Mouse (Mus musculus): ENCODE data around the gene Max. TPM values are rescaled to one million over a fixed set of nuclear protein-coding genes. Genes with fewer than 3 reads are reported as not detected.

Max gene
- polyA plus RNA-seq, 1 experiment from 2014 or later = 15.2 TPM

DNA sequence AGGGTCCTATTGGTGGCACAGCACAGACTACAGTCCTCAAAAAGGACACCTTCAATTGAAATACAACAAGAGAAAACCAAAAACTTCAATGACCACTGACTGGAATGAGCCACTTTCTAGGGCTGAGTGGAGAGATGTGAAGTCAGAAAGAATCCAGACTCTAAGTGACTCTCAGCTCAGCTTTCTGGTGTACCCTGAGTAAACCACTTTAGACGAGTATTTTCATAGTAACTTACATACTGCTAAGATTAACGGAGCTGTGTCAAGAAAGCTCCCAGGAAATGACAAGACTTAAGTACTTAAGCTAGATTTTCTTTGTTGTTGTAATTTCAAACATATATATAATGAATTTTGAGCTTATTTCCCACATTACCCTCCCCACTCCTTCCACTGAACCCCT, 13.8 kb downstream of the Max start:
- H3K36me3 ChIP-seq (ENCODE audit: insufficient read depth, low read length) = peaks cover 55% of the 10 kb centered on the region
- ATAC-seq (replicated peaks; ENCODE audit: low FRiP score, low read depth) (no peak), DNase-seq (ENCODE audit: low spot score) (no peak)
- H3K27me3 ChIP-seq (ENCODE audit: insufficient read depth, low read length) = no peaks in the 10 kb centered on the region
- H3K4me1 ChIP-seq (replicated peaks; ENCODE audit: insufficient read depth, low read length) = no peaks in the 10 kb centered on the region
- WGBS = 94% methylated on average over 2 of the region's 2 CpGs
- no peak for TF ChIP-seq CTCF (IDR thresholded peaks at IDR 0.05; ENCODE audit: low read depth)
- no peaks in the 10 kb centered on the region for H3K9me3 ChIP-seq (replicated peaks; ENCODE audit: low read length)
- H3K9ac ChIP-seq (ENCODE audit: low read depth, low read length) = no peak overlapping the region
- no peak overlapping the region for H3K4me3 ChIP-seq (replicated peaks; ENCODE audit: low read depth, low read length)
- H3K4me2 ChIP-seq (ENCODE audit: low read length) = no peak overlapping the region
- no peak overlapping the region for H3K27ac ChIP-seq

DNA sequence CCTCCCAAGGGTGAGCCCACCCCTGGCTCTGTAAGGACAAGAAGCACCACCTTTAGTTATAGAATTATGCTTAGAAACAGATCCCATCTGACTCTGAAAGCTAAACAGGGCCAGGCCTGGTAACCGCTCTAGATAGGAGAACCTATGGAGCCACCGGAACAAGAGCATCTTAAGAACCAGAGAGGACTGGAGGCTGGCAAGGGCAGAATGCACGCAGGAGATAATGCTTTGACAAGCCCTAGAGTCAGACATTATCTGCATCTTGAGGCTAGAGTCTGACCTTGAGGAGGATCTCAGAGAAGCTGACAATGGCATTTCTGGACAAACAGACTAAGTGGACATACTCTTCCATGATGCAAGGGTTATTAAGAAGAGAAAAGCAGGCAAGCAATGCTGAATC, 14.5 kb downstream of the Max start:
- Histone ChIP-seq H3K4me3 (replicated peaks; ENCODE audit: low read depth, low read length) (no peak overlapping the region), H3K9ac (ENCODE audit: low read depth, low read length) (no peak overlapping the region), H3K27ac (no peak overlapping the region), H3K4me2 (ENCODE audit: low read length) (no peak overlapping the region), H3K36me3 (ENCODE audit: insufficient read depth, low read length) (peaks cover 59% of the 10 kb centered on the region), H3K9me3 (replicated peaks; ENCODE audit: low read length) (no peaks in the 10 kb centered on the region), H3K4me1 (replicated peaks; ENCODE audit: insufficient read depth, low read length) (no peaks in the 10 kb centered on the region), H3K27me3 (ENCODE audit: insufficient read depth, low read length) (no peaks in the 10 kb centered on the region)
- no peak for ATAC-seq (replicated peaks; ENCODE audit: low FRiP score, low read depth)
- TF ChIP-seq CTCF (IDR thresholded peaks at IDR 0.05; ENCODE audit: low read depth) = no peak
- WGBS = 98% methylated on average over 3 of the region's 3 CpGs
- no peak for DNase-seq (ENCODE audit: low spot score)

DNA sequence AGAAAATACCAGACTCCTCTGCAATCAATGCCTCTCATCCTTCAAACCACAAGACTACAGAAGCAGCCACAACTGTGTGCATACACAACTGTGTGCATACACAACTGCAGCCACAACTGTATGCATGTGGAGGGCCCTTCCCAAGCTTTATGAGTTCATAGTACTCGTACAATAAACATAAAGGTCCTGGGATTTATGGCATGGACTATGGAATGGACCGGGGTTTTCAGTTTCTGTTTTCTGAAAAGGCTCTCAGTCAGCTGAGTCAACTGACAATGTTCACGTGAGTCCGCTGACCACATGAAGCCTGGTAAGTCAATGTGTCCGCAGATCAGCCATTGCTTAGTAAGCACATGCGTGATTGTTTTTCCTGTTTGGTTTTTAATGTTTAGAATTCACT, 18.5 kb downstream of the Max start:
- no peak for DNase-seq (ENCODE audit: low spot score)
- no peak for TF ChIP-seq CTCF (IDR thresholded peaks at IDR 0.05; ENCODE audit: low read depth)
- Histone ChIP-seq H3K27ac (no peak overlapping the region), H3K36me3 (ENCODE audit: insufficient read depth, low read length) (peaks cover 78% of the 10 kb centered on the region), H3K4me1 (replicated peaks; ENCODE audit: insufficient read depth, low read length) (no peaks in the 10 kb centered on the region), H3K27me3 (ENCODE audit: insufficient read depth, low read length) (no peaks in the 10 kb centered on the region), H3K9me3 (replicated peaks; ENCODE audit: low read length) (no peaks in the 10 kb centered on the region), H3K9ac (ENCODE audit: low read depth, low read length) (no peak overlapping the region), H3K4me3 (replicated peaks; ENCODE audit: low read depth, low read length) (no peak overlapping the region), H3K4me2 (ENCODE audit: low read length) (no peak overlapping the region)
- no peak for ATAC-seq (replicated peaks; ENCODE audit: low FRiP score, low read depth)
- 80% methylated on average over 6 of the region's 6 CpGs for WGBS

DNA sequence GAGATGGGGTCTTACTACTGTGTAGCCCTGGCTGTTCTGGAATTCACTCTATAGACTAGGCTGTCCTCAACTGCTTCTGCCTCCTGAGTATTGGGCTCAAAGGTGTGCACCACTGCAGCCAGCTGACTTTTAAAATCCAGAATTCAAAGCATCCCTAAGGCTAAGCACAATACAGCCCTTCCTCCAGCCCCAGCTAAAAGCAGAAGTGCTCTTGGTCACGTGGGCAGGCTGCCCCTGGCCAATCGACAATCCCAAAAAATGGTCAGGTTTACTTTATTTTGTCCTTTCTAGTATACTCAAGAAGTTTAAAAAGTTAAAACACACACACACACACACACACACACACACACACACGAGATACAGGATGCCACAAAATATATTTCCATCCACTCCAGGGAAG, 19.0 kb downstream of the Max start:
- no peak for TF ChIP-seq CTCF (IDR thresholded peaks at IDR 0.05; ENCODE audit: low read depth)

DNA sequence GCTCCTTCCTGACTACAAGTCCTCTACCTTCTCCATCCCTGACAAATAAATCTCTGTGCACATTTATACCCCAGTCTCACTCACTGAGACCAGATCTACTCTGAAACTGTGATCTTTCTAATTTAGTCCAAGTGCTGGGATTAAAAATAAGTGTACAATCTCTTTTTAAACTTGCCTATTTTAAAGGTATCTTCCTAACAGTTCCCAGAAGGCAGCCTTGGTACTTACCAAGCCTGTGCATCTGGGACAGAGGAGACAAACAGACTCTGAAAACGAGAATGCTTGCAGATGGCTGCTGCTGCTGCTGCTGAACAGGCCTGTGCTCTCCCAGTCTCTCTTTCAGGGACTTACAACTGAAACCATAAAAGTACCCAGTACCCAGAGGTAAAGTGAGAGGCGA, 19.5 kb downstream of the Max start:
- H3K4me1 ChIP-seq (replicated peaks; ENCODE audit: insufficient read depth, low read length) = no peaks in the 10 kb centered on the region
- 83% methylated on average over 2 of the region's 2 CpGs for WGBS
- TF ChIP-seq CTCF (IDR thresholded peaks at IDR 0.05; ENCODE audit: low read depth) = no peak
- DNase-seq (ENCODE audit: low spot score) (no peak), ATAC-seq (replicated peaks; ENCODE audit: low FRiP score, low read depth) (no peak)
- peaks cover 79% of the 10 kb centered on the region for H3K36me3 ChIP-seq (ENCODE audit: insufficient read depth, low read length)
- H3K9me3 ChIP-seq (replicated peaks; ENCODE audit: low read length) = no peaks in the 10 kb centered on the region
- H3K9ac ChIP-seq (ENCODE audit: low read depth, low read length) = no peak overlapping the region
- no peak overlapping the region for H3K27ac ChIP-seq
- no peak overlapping the region for H3K4me3 ChIP-seq (replicated peaks; ENCODE audit: low read depth, low read length)
- no peak overlapping the region for H3K4me2 ChIP-seq (ENCODE audit: low read length)
- no peaks in the 10 kb centered on the region for H3K27me3 ChIP-seq (ENCODE audit: insufficient read depth, low read length)

More for the DNA sequence above, 19.0 kb downstream of the Max start:
- Histone ChIP-seq H3K4me3 (replicated peaks; ENCODE audit: low read depth, low read length) (no peak overlapping the region), H3K4me2 (ENCODE audit: low read length) (no peak overlapping the region), H3K9me3 (replicated peaks; ENCODE audit: low read length) (no peaks in the 10 kb centered on the region), H3K4me1 (replicated peaks; ENCODE audit: insufficient read depth, low read length) (no peaks in the 10 kb centered on the region), H3K27ac (no peak overlapping the region), H3K36me3 (ENCODE audit: insufficient read depth, low read length) (peaks cover 82% of the 10 kb centered on the region), H3K9ac (ENCODE audit: low read depth, low read length) (no peak overlapping the region), H3K27me3 (ENCODE audit: insufficient read depth, low read length) (no peaks in the 10 kb centered on the region)
- ATAC-seq (replicated peaks; ENCODE audit: low FRiP score, low read depth) (no peak), DNase-seq (ENCODE audit: low spot score) (no peak)
- WGBS = 87% methylated on average over 3 of the region's 3 CpGs

DNA sequence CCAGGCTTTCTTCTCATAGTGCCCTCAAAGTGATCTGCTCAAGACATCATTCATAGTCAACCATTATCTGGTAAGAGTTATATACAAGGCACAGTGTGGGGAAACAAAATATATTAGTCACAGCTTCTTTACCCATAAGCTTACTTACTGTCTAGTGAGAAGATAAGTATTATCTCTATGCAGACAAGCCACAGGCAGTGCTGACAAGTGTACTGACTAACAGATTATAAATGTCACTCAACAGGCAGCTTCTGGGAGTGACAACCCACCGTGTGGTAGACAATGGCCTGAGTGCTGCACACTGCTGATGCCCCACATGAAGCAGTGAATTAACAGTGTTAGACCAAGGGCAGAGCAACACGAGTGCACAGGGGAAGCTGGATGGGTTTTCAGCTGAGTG, 20.5 kb downstream of the Max start:
- H3K4me2 ChIP-seq (ENCODE audit: low read length) = no peak overlapping the region
- ATAC-seq (replicated peaks; ENCODE audit: low FRiP score, low read depth) (no peak), DNase-seq (ENCODE audit: low spot score) (no peak)
- H3K4me1 ChIP-seq (replicated peaks; ENCODE audit: insufficient read depth, low read length) = no peaks in the 10 kb centered on the region
- H3K27ac ChIP-seq = no peak overlapping the region
- 73% methylated on average over 2 of the region's 2 CpGs for WGBS
- peaks cover 83% of the 10 kb centered on the region for H3K36me3 ChIP-seq (ENCODE audit: insufficient read depth, low read length)
- no peak overlapping the region for H3K4me3 ChIP-seq (replicated peaks; ENCODE audit: low read depth, low read length)
- no peak overlapping the region for H3K9ac ChIP-seq (ENCODE audit: low read depth, low read length)
- H3K27me3 ChIP-seq (ENCODE audit: insufficient read depth, low read length) = no peaks in the 10 kb centered on the region
- no peak for TF ChIP-seq CTCF (IDR thresholded peaks at IDR 0.05; ENCODE audit: low read depth)
- no peaks in the 10 kb centered on the region for H3K9me3 ChIP-seq (replicated peaks; ENCODE audit: low read length)

DNA sequence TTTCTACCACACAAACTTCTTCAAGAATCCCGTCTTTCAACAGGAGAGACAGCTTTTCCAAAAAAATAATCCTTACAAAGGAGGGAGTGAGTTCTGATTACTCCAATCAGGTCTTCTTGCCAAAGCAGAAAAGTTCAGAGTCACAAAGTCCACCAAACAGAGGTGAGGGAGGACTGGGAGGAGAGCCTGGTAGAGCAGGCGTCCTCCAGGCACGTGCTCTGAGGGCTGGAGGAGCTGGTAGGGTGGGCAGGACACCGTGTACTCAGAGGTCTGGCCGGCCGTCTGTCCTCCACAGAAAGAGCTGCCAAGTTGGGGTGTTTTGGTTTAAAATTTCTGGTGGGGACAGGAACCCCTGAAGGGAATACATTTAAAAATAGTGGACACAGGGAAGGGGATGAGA, 24.0 kb downstream of the Max start:
- no peak for DNase-seq (ENCODE audit: low spot score)

More for the DNA sequence above, 24.0 kb downstream of the Max start:
- 84% methylated on average over 6 of the region's 6 CpGs for WGBS
- TF ChIP-seq CTCF (IDR thresholded peaks at IDR 0.05; ENCODE audit: low read depth) = no peak
- Histone ChIP-seq H3K4me3 (replicated peaks; ENCODE audit: low read depth, low read length) (no peak overlapping the region), H3K27ac (no peak overlapping the region), H3K4me2 (ENCODE audit: low read length) (no peak overlapping the region), H3K9ac (ENCODE audit: low read depth, low read length) (no peak overlapping the region), H3K9me3 (replicated peaks; ENCODE audit: low read length) (no peaks in the 10 kb centered on the region), H3K36me3 (ENCODE audit: insufficient read depth, low read length) (peaks cover 66% of the 10 kb centered on the region; the same call in 1 of the 2 replicates), H3K4me1 (replicated peaks; ENCODE audit: insufficient read depth, low read length) (no peaks in the 10 kb centered on the region), H3K27me3 (ENCODE audit: insufficient read depth, low read length) (no peaks in the 10 kb centered on the region)
- no peak for ATAC-seq (replicated peaks; ENCODE audit: low FRiP score, low read depth)

Data from kidney, postnatal 0 days (tissue).